Mouse (Mus musculus) stomach, embryonic 16.5 days (tissue): ENCODE results near the gene Slc9a5. TPM values are rescaled to one million over a fixed set of nuclear protein-coding genes. Genes with fewer than 3 reads are reported as not detected.
A peak's percentile ranks its signal among the peaks of the same experiment; 100 is the strongest.

Experiments used
- ATAC-seq: fragments of 200-750 bp; cut with Nextera tagmentation; 2 replicates; pipeline ENCODE4 v1.8.0; 2017; ENCODE audit warnings: moderate number of reproducible peaks, moderate TSS enrichment; ENCODE audit not compliant: insufficient read depth, low FRiP score
- H3K27ac ChIP-seq: fragments of 300-500 bp; sonication (generic); 2 replicates; pipeline ENCODE4 v1.5.1; 2014; ENCODE audit warnings: low read length
- H3K27me3 ChIP-seq: fragments of 300-500 bp; sonication (generic); 2 replicates; pipeline ENCODE4 v1.6.1; 2014; ENCODE audit warnings: low read length, control low read depth, mixed read lengths; ENCODE audit not compliant: control insufficient read depth, insufficient read depth
- H3K36me3 ChIP-seq: fragments of 300-500 bp; sonication (generic); 2 replicates; pipeline ENCODE4 v1.6.1; 2014; ENCODE audit warnings: low read length; ENCODE audit not compliant: control insufficient read depth, insufficient read depth
- H3K4me1 ChIP-seq: fragments of 300-500 bp; sonication (generic); 2 replicates; pipeline ENCODE4 v1.6.1; 2014; ENCODE audit warnings: low read length, control low read depth, mixed read lengths; ENCODE audit not compliant: control insufficient read depth, insufficient read depth
- H3K4me2 ChIP-seq: fragments of 300-500 bp; sonication (generic); 2 replicates; pipeline ENCODE4 v1.6.1; 2014; ENCODE audit warnings: low read depth, low read length, mixed read lengths
- H3K4me3 ChIP-seq: fragments of 300-500 bp; sonication (generic); replicated peaks from 2 replicates; pipeline ENCODE4 v1.5.1; 2014; ENCODE audit warnings: mild to moderate bottlenecking, low read length
- H3K9ac ChIP-seq: fragments of 300-500 bp; sonication (generic); 2 replicates; pipeline ENCODE4 v1.6.1; 2014; ENCODE audit warnings: low read length
- H3K9me3 ChIP-seq: fragments of 300-500 bp; sonication (generic); replicated peaks from 2 replicates; pipeline ENCODE4 v1.6.1; 2016; ENCODE audit warnings: low read length, control low read depth; ENCODE audit not compliant: control insufficient read depth
- WGBS: fragments of 180-500 bp; shearing (Covaris S2); extraction: QIAGEN DNeasy Blood & Tissue Kit; methylation state at CpG from one replicate; pipeline ENCODE4 v1.1.7; 2014; 5-methylcytosine and 5-hydroxymethylcytosine counted together
- polyA plus RNA-seq: library from polyadenylated mRNA; unstranded; fragments of >200 nt; fragmentation: Nextera tagmentation; extraction: Ambion mirVana; gene quantifications from 2 replicates; pipeline ENCODE4 v1.2.1, GENCODE M21; 2015

Slc9a5 gene
- polyA plus RNA-seq, 1 experiment from 2014 or later: 1.7 TPM

DNA sequence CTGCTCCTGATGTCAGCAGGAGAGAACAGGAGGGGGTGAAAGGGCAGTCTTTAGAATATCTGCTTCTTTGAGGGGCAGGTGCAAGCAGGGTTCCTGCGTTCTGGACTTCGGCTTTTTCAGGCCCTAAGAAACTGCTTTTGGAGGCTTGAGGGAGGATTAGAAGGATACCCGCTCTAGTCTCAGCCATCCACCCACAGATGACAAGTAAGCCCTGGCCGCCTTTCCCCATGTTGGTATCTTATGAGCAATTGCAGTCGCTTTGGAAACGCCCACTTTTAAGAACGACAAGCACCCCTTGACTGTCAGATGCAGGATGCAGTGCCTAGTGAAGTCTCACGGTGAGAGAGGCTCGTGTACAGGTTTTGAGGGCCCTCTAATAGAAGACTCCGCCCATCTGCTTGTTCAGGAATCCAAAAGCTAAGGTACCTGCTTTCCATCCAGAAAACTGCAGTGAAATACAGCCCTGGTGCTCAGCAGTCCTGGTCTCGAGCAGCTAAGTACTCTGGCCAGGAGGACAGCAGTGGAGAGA lies 29.9 kb upstream of the Slc9a5 start:
- Histone ChIP-seq H3K27ac (no peak overlapping the region), H3K36me3 (no peaks in the 10 kb centered on the region), H3K9ac (no peak overlapping the region), H3K4me1 (no peaks in the 10 kb centered on the region), H3K4me3 (no peak overlapping the region), H3K9me3 (no peaks in the 10 kb centered on the region), H3K27me3 (no peaks in the 10 kb centered on the region), H3K4me2 (no peak overlapping the region)
- ATAC-seq: no peak
- WGBS: 82% methylated on average over 11 of the region's 11 CpGs

DNA sequence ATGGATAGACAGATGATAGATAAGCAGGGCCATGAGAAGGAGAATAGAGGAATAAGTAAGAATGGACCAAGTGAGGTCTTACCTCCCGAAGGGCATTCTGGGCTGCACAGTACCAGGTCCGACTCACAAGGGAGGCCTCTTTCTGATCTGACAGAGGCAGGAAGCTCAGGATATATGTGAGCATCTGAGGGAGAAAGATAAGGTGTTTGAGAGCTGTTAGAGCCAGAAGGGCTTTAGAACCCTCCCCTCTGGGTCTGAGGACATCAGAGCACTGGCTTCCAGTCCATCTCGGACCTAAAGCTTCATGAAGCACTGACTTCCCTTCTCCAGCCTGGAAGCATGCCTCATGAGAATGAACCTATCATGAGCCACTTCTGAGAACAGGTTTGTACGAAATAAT lies 25.5 kb upstream of the Slc9a5 start:
- H3K9me3 ChIP-seq: no peaks in the 10 kb centered on the region
- no peak overlapping the region for H3K9ac ChIP-seq
- H3K27ac ChIP-seq: no peak overlapping the region
- no peaks in the 10 kb centered on the region for H3K27me3 ChIP-seq
- peaks cover 17% of the 10 kb centered on the region for H3K4me1 ChIP-seq
- no peak for ATAC-seq
- 78% methylated on average over 4 of the region's 4 CpGs for WGBS
- H3K4me2 ChIP-seq: no peak overlapping the region
- H3K36me3 ChIP-seq: 0 out of 2 replicates have a peak, but pooled peaks cover 4% of the 10 kb centered on the region
- H3K4me3 ChIP-seq: no peak overlapping the region

DNA sequence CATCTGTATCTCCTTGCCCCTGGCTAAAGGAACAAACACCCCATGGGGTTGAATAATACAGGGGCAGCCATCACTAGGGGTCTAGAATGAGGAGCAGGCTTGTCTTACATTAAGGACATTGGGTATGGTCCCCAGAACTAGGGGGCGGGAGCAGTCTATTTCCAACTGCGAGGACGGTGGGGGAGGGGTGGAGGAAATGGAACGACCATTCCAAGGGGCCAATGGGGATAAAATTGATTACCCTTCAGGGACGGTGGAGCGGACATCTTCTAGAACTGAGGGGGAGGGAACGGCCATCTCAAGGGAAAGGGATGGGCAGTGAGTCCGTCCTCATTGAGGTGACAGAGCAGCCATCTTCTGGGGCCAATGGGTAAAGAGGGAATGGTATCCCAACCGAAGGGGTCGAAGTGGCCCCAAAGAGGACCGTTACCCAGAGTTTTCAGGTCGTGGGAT lies 23.0 kb upstream of the Slc9a5 start:
- H3K36me3 ChIP-seq: peaks cover 21% of the 10 kb centered on the region
- H3K4me1 ChIP-seq: peaks cover 17% of the 10 kb centered on the region
- peak overlapping the region; percentile 92 for H3K4me3 ChIP-seq
- under 1% methylated on average over 12 of the region's 12 CpGs for whole genome bisulfite sequencing
- no peaks in the 10 kb centered on the region for H3K27me3 ChIP-seq
- peak; percentile 37; the same call in 1 of the 2 replicates for ATAC-seq
- peak overlapping the region; percentile 94 for H3K9ac ChIP-seq
- H3K4me2 ChIP-seq: peak overlapping the region; percentile 79
- H3K27ac ChIP-seq: peak overlapping the region; percentile 75; the same call in 1 of the 2 replicates
- no peaks in the 10 kb centered on the region for H3K9me3 ChIP-seq

DNA sequence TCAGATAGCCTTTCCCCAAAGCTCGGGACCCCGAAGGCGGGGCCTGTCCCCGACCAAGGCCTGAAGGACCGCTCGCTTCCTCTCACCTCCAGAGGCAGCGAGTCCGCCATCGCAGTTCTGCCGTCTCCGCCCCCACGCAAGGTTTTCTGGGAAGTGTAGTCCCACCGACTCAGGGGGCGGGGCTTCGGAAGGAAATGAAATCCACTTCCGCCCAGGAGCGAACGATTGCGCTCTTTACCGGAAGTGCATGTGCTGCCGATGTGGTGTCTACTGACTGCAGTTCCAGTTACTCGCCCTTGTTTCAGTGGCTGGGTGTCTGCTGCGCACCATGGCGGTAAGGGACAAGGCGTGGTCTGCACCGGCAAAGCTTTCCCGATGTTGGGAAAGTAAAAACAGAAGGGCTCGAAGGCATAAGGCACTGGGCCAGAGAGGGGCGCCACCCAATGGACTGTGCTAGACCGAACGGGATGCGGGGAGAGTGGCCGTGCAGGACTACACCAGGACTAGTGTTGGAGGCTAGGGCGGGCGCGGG lies 22.4 kb upstream of the Slc9a5 start, which contains the start of the genes Lrrc29 and Tmem208:
Gene Lrrc29 (minus strand): TSS at position 138 of the 532 bp plus-strand sequence.
Gene Tmem208 (plus strand): TSS at position 214 of the 532 bp plus-strand sequence.
- WGBS: under 1% methylated on average over 36 of the region's 36 CpGs
- Histone ChIP-seq H3K4me2 (peak within 1 kb of the TSS; percentile 88), H3K27me3 (no peaks in the 10 kb centered on the region), H3K27ac (peak within 1 kb of the TSS; percentile 92), H3K4me3 (peak within 1 kb of the TSS; percentile 92), H3K9me3 (no peaks in the 10 kb centered on the region), H3K36me3 (peaks cover 26% of the 10 kb centered on the region), H3K9ac (peak within 1 kb of the TSS; percentile 94), H3K4me1 (peaks cover 17% of the 10 kb centered on the region)
- peak; percentile 91 for ATAC-seq

DNA sequence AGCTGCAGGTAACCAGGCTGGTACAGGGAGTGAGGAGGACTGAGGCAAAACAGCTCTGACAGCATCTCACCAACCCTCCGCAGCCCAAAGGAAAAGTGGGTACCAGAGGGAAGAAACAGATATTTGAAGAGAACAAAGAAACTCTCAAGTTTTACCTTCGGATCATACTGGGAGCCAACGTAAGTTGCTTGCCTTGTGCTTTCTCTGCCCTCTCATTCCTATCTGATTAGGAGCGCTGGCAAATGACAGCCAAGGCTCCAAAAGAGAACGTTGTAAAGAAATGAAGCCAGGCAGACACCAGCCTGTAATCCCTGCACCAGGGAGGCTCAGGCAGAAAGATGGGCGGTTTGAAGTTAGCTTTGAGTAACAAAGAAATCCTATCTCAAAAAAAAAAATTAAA lies 21.7 kb upstream of the Slc9a5 start:
- no peaks in the 10 kb centered on the region for H3K9me3 ChIP-seq
- ATAC-seq: no peak
- peak overlapping the region; percentile 92; the same call in 1 of the 2 replicates for H3K27ac ChIP-seq
- H3K4me1 ChIP-seq: peaks cover 17% of the 10 kb centered on the region
- H3K4me3 ChIP-seq: peak overlapping the region; percentile 92
- WGBS: 25% methylated on average over 6 of the region's 6 CpGs
- H3K4me2 ChIP-seq: peak overlapping the region; percentile 88
- no peaks in the 10 kb centered on the region for H3K27me3 ChIP-seq
- H3K9ac ChIP-seq: peak overlapping the region; percentile 94
- peaks cover 30% of the 10 kb centered on the region for H3K36me3 ChIP-seq

DNA sequence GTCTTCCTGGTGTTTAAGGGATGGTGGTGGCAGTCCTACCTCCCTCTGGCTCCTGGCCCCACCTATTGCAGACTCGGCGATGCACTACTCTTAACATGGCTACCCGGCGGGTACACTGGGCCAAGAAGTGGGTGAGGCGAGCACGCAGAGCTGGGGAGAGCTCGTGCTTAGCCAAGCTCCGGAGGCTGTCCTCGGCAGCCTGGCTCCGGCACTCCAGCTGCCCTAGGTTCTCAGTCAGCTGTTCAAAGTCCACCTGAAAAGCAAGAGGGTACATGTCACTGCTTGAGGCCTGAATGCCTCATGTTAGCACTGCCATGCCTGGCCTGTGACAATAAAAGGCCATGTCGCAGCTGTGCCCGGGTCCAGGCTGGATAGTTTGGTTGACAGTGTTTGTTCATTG lies 18.3 kb upstream of the Slc9a5 start:
- H3K4me3 ChIP-seq: no peak overlapping the region
- H3K9ac ChIP-seq: no peak overlapping the region
- H3K4me1 ChIP-seq: peaks cover 10% of the 10 kb centered on the region
- no peak for ATAC-seq
- peaks cover 43% of the 10 kb centered on the region for H3K36me3 ChIP-seq
- H3K27me3 ChIP-seq: no peaks in the 10 kb centered on the region
- WGBS: 92% methylated on average over 12 of the region's 12 CpGs
- H3K27ac ChIP-seq: no peak overlapping the region
- no peak overlapping the region for H3K4me2 ChIP-seq
- no peaks in the 10 kb centered on the region for H3K9me3 ChIP-seq

DNA sequence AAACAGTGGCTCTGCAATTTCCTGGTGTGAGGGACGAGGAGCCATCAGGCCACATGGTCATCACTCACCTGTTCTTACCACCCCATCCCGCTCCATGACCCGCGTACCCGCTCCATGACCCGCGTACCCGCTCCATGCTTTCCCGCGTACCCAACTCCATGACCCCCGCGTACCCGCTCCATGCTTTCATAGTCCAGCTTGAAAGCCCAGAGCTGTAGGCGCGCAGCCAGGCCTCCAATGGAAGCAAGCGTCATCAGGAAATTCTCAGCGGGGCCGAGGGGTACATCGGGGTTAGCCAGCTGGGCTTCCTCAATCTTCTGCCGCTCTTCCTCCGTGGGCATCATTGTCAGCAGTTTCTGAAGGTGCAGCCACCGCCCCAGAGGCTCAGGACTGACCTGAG lies 17.2 kb upstream of the Slc9a5 start:
- Histone ChIP-seq H3K9ac (no peak overlapping the region), H3K27ac (no peak overlapping the region), H3K4me2 (no peak overlapping the region), H3K27me3 (no peaks in the 10 kb centered on the region), H3K4me1 (peaks cover 6% of the 10 kb centered on the region), H3K9me3 (no peaks in the 10 kb centered on the region), H3K4me3 (no peak overlapping the region), H3K36me3 (peaks cover 52% of the 10 kb centered on the region)
- no peak for ATAC-seq
- WGBS: 95% methylated on average over 22 of the region's 22 CpGs

DNA sequence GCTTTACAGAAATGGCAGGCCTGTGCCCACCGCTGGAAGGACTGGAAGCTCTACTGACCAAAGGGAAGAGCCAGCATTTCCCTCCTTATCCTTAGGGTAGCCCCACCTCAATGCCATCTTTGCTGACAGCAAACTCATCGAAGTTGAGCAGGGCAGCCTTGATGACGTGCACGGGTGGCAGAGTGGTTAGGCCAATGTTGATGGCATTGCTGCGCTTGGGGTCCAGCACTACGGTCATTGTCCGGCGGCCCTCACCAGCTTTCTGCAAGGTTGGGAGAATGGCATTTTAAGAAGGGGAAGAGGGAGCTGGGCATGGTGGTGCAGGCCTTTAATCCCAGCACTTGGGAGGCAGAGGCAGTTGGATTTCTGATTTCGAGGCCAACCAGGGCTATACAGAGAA lies 16.7 kb upstream of the Slc9a5 start:
- Histone ChIP-seq H3K4me3 (no peak overlapping the region), H3K27ac (no peak overlapping the region), H3K4me1 (peaks cover 6% of the 10 kb centered on the region), H3K9ac (no peak overlapping the region), H3K27me3 (no peaks in the 10 kb centered on the region), H3K9me3 (no peaks in the 10 kb centered on the region), H3K36me3 (peaks cover 57% of the 10 kb centered on the region), H3K4me2 (no peak overlapping the region)
- 93% methylated on average over 9 of the region's 9 CpGs for WGBS
- no peak for ATAC-seq

DNA sequence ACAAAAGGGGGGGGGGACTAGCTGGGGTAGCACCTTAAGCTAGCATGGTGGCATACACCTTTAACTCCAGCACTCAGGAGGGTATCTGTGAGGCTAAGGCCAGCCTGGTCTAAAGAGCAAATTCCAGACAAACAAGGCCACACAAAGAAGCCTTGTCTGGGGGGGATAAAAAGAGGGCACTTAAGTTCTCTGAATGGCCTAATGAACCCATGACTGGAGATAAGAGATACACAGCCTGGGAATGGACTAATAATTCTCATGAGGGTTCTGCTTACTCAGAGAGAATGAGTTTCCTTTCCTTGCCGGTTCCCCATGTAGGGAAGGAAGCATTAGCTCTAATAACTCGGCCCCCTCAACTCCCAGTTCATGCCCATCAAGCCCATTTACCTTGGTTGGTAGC lies 16.1 kb upstream of the Slc9a5 start:
- Histone ChIP-seq H3K36me3 (peaks cover 57% of the 10 kb centered on the region), H3K27me3 (no peaks in the 10 kb centered on the region), H3K4me1 (peaks cover under 1% of the 10 kb centered on the region), H3K4me3 (no peak overlapping the region), H3K4me2 (no peak overlapping the region), H3K9ac (no peak overlapping the region), H3K9me3 (no peaks in the 10 kb centered on the region), H3K27ac (no peak overlapping the region)
- ATAC-seq: peak; percentile 34; the same call in 1 of the 2 replicates
- WGBS: 56% methylated on average over 2 of the region's 2 CpGs
